Mouse (Mus musculus): ENCODE data around the gene Sgip1. TPM values are rescaled to one million over a fixed set of nuclear protein-coding genes. Genes with fewer than 3 reads are reported as not detected.

Sgip1 gene
- polyA plus RNA-seq, 1 experiment from 2014 or later, result 75.2 TPM

- 84% methylated on average over 7 of the region's 7 CpGs for WGBS
- H3K9ac ChIP-seq, result no peak overlapping the region
- H3K36me3 ChIP-seq (replicated peaks), result peaks cover 11% of the 10 kb centered on the region; the same call in 1 of the 2 replicates
- no peak for ATAC-seq (replicated peaks)
- H3K9me3 ChIP-seq, result no peaks in the 10 kb centered on the region
- no peaks in the 10 kb centered on the region for H3K27me3 ChIP-seq (replicated peaks)
- H3K27ac ChIP-seq, result no peak overlapping the region
- H3K4me2 ChIP-seq, result no peak overlapping the region
- H3K4me1 ChIP-seq, result no peaks in the 10 kb centered on the region
- no peak overlapping the region for H3K4me3 ChIP-seq
These were observed 189.6 kb downstream of the Sgip1 start for GRCm38 (mm10) chr4:102930679-102931078.

- H3K9ac ChIP-seq, result no peak overlapping the region
- H3K36me3 ChIP-seq (replicated peaks), result 0 out of 2 replicates have a peak, but pooled peaks cover 3% of the 10 kb centered on the region
- H3K27me3 ChIP-seq (replicated peaks), result no peaks in the 10 kb centered on the region
- WGBS, result 75% methylated on average over 3 of the region's 3 CpGs
- H3K27ac ChIP-seq, result no peak overlapping the region
- H3K4me2 ChIP-seq, result no peak overlapping the region
- H3K4me1 ChIP-seq, result no peaks in the 10 kb centered on the region
- no peak for ATAC-seq (replicated peaks)
- H3K9me3 ChIP-seq, result no peaks in the 10 kb centered on the region
- H3K4me3 ChIP-seq, result no peak overlapping the region
These were observed 199.2 kb downstream of the Sgip1 start for GRCm38 (mm10) chr4:102940266-102940665.

GRCm38 (mm10) chr4:102940738-102941137 lies 199.6 kb downstream of the Sgip1 start:
- 88% methylated on average over 4 of the region's 4 CpGs for WGBS

GRCm38 (mm10) chr4:102944325-102944724 lies 203.2 kb downstream of the Sgip1 start:
- Histone ChIP-seq H3K36me3 (replicated peaks) (no peaks in the 10 kb centered on the region), H3K9ac (no peak overlapping the region), H3K4me2 (no peak overlapping the region), H3K27me3 (replicated peaks) (no peaks in the 10 kb centered on the region), H3K4me1 (no peaks in the 10 kb centered on the region; the same call in 1 of the 2 replicates), H3K27ac (no peak overlapping the region), H3K4me3 (no peak overlapping the region), H3K9me3 (no peaks in the 10 kb centered on the region)
- 83% methylated on average over 6 of the region's 6 CpGs for WGBS
- ATAC-seq (replicated peaks), result no peak

More at GRCm38 (mm10) chr4:102940738-102941137, 199.6 kb downstream of the Sgip1 start:
- no peak overlapping the region for H3K4me2 ChIP-seq
- no peak overlapping the region for H3K27ac ChIP-seq
- no peak overlapping the region for H3K4me3 ChIP-seq
- 0 out of 2 replicates have a peak, but pooled peaks cover 3% of the 10 kb centered on the region for H3K36me3 ChIP-seq (replicated peaks)
- H3K27me3 ChIP-seq (replicated peaks), result no peaks in the 10 kb centered on the region
- H3K4me1 ChIP-seq, result no peaks in the 10 kb centered on the region
- no peak overlapping the region for H3K9ac ChIP-seq
- no peaks in the 10 kb centered on the region for H3K9me3 ChIP-seq
- ATAC-seq (replicated peaks), result no peak

- no peak for ATAC-seq (replicated peaks)
- 81% methylated on average over 2 of the region's 2 CpGs for WGBS
- Histone ChIP-seq H3K4me3 (no peak overlapping the region), H3K9ac (no peak overlapping the region), H3K9me3 (no peaks in the 10 kb centered on the region), H3K4me1 (no peaks in the 10 kb centered on the region), H3K27ac (no peak overlapping the region), H3K36me3 (replicated peaks) (no peaks in the 10 kb centered on the region), H3K27me3 (replicated peaks) (no peaks in the 10 kb centered on the region), H3K4me2 (no peak overlapping the region)
These were observed 211.4 kb downstream of the Sgip1 start for GRCm38 (mm10) chr4:102952476-102952875.

GRCm38 (mm10) chr4:102955294-102955956 lies 214.3 kb downstream of the Sgip1 start:
- 76% methylated on average over 17 of the region's 17 CpGs for WGBS
- H3K4me2 ChIP-seq, result no peak overlapping the region
- H3K4me1 ChIP-seq, result no peaks in the 10 kb centered on the region
- H3K9me3 ChIP-seq, result no peaks in the 10 kb centered on the region
- no peaks in the 10 kb centered on the region for H3K27me3 ChIP-seq (replicated peaks)
- H3K4me3 ChIP-seq, result no peak overlapping the region
- H3K9ac ChIP-seq, result no peak overlapping the region
- H3K27ac ChIP-seq, result no peak overlapping the region
- no peak for ATAC-seq (replicated peaks)
- H3K36me3 ChIP-seq (replicated peaks), result no peaks in the 10 kb centered on the region

GRCm38 (mm10) chr4:102959409-102959808 lies 218.3 kb downstream of the Sgip1 start:
- H3K27me3 ChIP-seq (replicated peaks), result no peaks in the 10 kb centered on the region
- no peak for ATAC-seq (replicated peaks)
- no peak overlapping the region for H3K4me2 ChIP-seq
- H3K4me1 ChIP-seq, result no peaks in the 10 kb centered on the region
- no peak overlapping the region for H3K9ac ChIP-seq
- no peak overlapping the region for H3K4me3 ChIP-seq
- H3K36me3 ChIP-seq (replicated peaks), result peaks cover 9% of the 10 kb centered on the region; the same call in 1 of the 2 replicates
- H3K9me3 ChIP-seq, result no peaks in the 10 kb centered on the region
- 85% methylated on average over 5 of the region's 5 CpGs for WGBS
- H3K27ac ChIP-seq, result no peak overlapping the region

GRCm38 (mm10) chr4:102964174-102964573 lies 223.1 kb downstream of the Sgip1 start:
- peaks cover 18% of the 10 kb centered on the region for H3K36me3 ChIP-seq (replicated peaks)

GRCm38 (mm10) chr4:102967811-102968210 lies 226.7 kb downstream of the Sgip1 start:
- H3K4me1 ChIP-seq, result no peaks in the 10 kb centered on the region
- 82% methylated on average over 15 of the region's 15 CpGs for WGBS
- H3K27ac ChIP-seq, result no peak overlapping the region
- H3K9ac ChIP-seq, result no peak overlapping the region
- H3K9me3 ChIP-seq, result no peaks in the 10 kb centered on the region
- H3K27me3 ChIP-seq (replicated peaks), result no peaks in the 10 kb centered on the region
- no peak overlapping the region for H3K4me2 ChIP-seq
- H3K36me3 ChIP-seq (replicated peaks), result peaks cover 12% of the 10 kb centered on the region
- no peak for ATAC-seq (replicated peaks)
- H3K4me3 ChIP-seq, result no peak overlapping the region

More at GRCm38 (mm10) chr4:102964174-102964573, 223.1 kb downstream of the Sgip1 start:
- Histone ChIP-seq H3K9me3 (no peaks in the 10 kb centered on the region), H3K4me1 (no peaks in the 10 kb centered on the region), H3K27ac (no peak overlapping the region), H3K4me2 (no peak overlapping the region), H3K27me3 (replicated peaks) (no peaks in the 10 kb centered on the region), H3K9ac (no peak overlapping the region), H3K4me3 (no peak overlapping the region)
- whole genome bisulfite sequencing, result 77% methylated on average over 3 of the region's 3 CpGs
- no peak for ATAC-seq (replicated peaks)

- Histone ChIP-seq H3K27me3 (replicated peaks) (no peaks in the 10 kb centered on the region), H3K4me2 (no peak overlapping the region), H3K4me3 (no peak overlapping the region), H3K27ac (no peak overlapping the region), H3K9ac (no peak overlapping the region), H3K4me1 (no peaks in the 10 kb centered on the region), H3K9me3 (no peaks in the 10 kb centered on the region), H3K36me3 (replicated peaks) (peaks cover 9% of the 10 kb centered on the region)
- 94% methylated on average over 5 of the region's 5 CpGs for WGBS
- ATAC-seq (replicated peaks), result no peak
These were observed 228.5 kb downstream of the Sgip1 start for GRCm38 (mm10) chr4:102969599-102969998.

- no peak overlapping the region for H3K4me3 ChIP-seq
- peaks cover 9% of the 10 kb centered on the region for H3K36me3 ChIP-seq (replicated peaks)
- no peak overlapping the region for H3K27ac ChIP-seq
- H3K27me3 ChIP-seq (replicated peaks), result peaks cover 1% of the 10 kb centered on the region; the same call in 1 of the 2 replicates
- no peak overlapping the region for H3K4me2 ChIP-seq
- 72% methylated on average over 5 of the region's 5 CpGs for WGBS
- no peak overlapping the region for H3K9ac ChIP-seq
- H3K4me1 ChIP-seq, result 0 out of 2 replicates have a peak, but pooled peaks cover under 1% of the 10 kb centered on the region
- no peaks in the 10 kb centered on the region for H3K9me3 ChIP-seq
- no peak for ATAC-seq (replicated peaks)
These were observed 230.1 kb downstream of the Sgip1 start for GRCm38 (mm10) chr4:102971159-102971558.

GRCm38 (mm10) chr4:102972071-102972470 lies 231.0 kb downstream of the Sgip1 start:
- WGBS, result 67% methylated on average over 3 of the region's 3 CpGs
- no peaks in the 10 kb centered on the region for H3K9me3 ChIP-seq
- peaks cover 9% of the 10 kb centered on the region for H3K36me3 ChIP-seq (replicated peaks)
- H3K9ac ChIP-seq, result no peak overlapping the region
- no peak for ATAC-seq (replicated peaks)
- H3K4me3 ChIP-seq, result no peak overlapping the region
- H3K27me3 ChIP-seq (replicated peaks), result peaks cover 3% of the 10 kb centered on the region; the same call in 1 of the 2 replicates
- H3K4me1 ChIP-seq, result 0 out of 2 replicates have a peak, but pooled peaks cover 3% of the 10 kb centered on the region
- H3K27ac ChIP-seq, result no peak overlapping the region
- no peak overlapping the region for H3K4me2 ChIP-seq

- Histone ChIP-seq H3K36me3 (replicated peaks) (no peaks in the 10 kb centered on the region), H3K9ac (no peak overlapping the region), H3K27me3 (replicated peaks) (peaks cover 8% of the 10 kb centered on the region; the same call in 1 of the 2 replicates), H3K27ac (no peak overlapping the region), H3K4me1 (peaks cover 16% of the 10 kb centered on the region), H3K4me2 (no peak overlapping the region), H3K9me3 (no peaks in the 10 kb centered on the region), H3K4me3 (no peak overlapping the region)
- 63% methylated on average over 5 of the region's 5 CpGs for WGBS
- no peak for ATAC-seq (replicated peaks)
These were observed 233.1 kb downstream of the Sgip1 start for GRCm38 (mm10) chr4:102974172-102974571.
